Mouse (Mus musculus) CH12.LX (cell line): ENCODE data around the gene Myh3.

Experiments
- CHD1 ChIP-seq: IDR thresholded peaks from 2 replicates; pipeline ENCODE4 v1.6.1; 2012; ENCODE audit warnings: low read depth, low read length, improper control_type of control experiment, inconsistent platforms
- CTCF ChIP-seq, 2 experiments: IDR thresholded peaks in 1 of 2; conservative IDR thresholded peaks in 1 of 2; 2 replicates each; pipeline ENCODE4 v1.5.1; 2011 to 2012; ENCODE audit warnings: low read depth in 2 of 2, low read length in 2 of 2, improper control_type of control experiment in 1 of 2, inconsistent platforms in 1 of 2, mild to moderate bottlenecking in 1 of 2, moderate library complexity in 1 of 2
- JUN ChIP-seq: IDR thresholded peaks from 2 replicates; pipeline ENCODE4 v1.6.1; 2011; ENCODE audit warnings: low read depth, mild to moderate bottlenecking, low read length, improper control_type of control experiment, moderate library complexity; ENCODE audit not compliant: insufficient read depth
- JUND ChIP-seq: conservative IDR thresholded peaks from 2 replicates; pipeline ENCODE4 v1.6.1; 2011; ENCODE audit warnings: low read depth, low read length, improper control_type of control experiment
- POLR2A ChIP-seq: IDR thresholded peaks from 2 replicates; pipeline ENCODE4 v1.6.1; 2011; ENCODE audit warnings: low read depth, mild to moderate bottlenecking, improper control_type of control experiment, low read length
- RAD21 ChIP-seq: IDR thresholded peaks from 2 replicates; pipeline ENCODE4 v1.6.1; 2011; ENCODE audit warnings: low read depth, mild to moderate bottlenecking, low read length, improper control_type of control experiment, moderate library complexity
- USF1 ChIP-seq: IDR thresholded peaks from 2 replicates; pipeline ENCODE4 v1.6.1; 2014; ENCODE audit warnings: low read depth, mild to moderate bottlenecking, inconsistent platforms, low read length, improper control_type of control experiment

- TF ChIP-seq POLR2A: no peak
- no peak for TF ChIP-seq USF1
- TF ChIP-seq JUN: no peak
- no peak for TF ChIP-seq CTCF (conservative IDR thresholded peaks at IDR 0.05 in 1 of 2, IDR thresholded peaks at IDR 0.05 in 1 of 2; ENCODE audit: low read depth in 2 of 2, low read length in 2 of 2)
- no peak for TF ChIP-seq RAD21
- TF ChIP-seq JUND: no peak
- TF ChIP-seq CHD1: no peak
These were observed 15.6 kb downstream of the Myh3 start for GRCm38 (mm10) chr11:67093652-67094051.
